Mouse (Mus musculus): ENCODE measurements around the gene Rnps1. TPM values are rescaled to one million over a fixed set of nuclear protein-coding genes. Genes with fewer than 3 reads are reported as not detected.

Rnps1 gene
- polyA plus RNA-seq, 1 experiment from 2014 or later: 389 TPM

GRCm38 (mm10) chr17:24461580-24461979, 47.2 kb downstream of the Rnps1 start:
- ATAC-seq: no peak
- no peak overlapping the region for H3K9ac ChIP-seq (replicated peaks; ENCODE audit: low read depth, low read length)
- H3K27ac ChIP-seq (ENCODE audit: low read length): no peak overlapping the region
- no peak overlapping the region for H3K4me3 ChIP-seq (replicated peaks; ENCODE audit: low read length)
- WGBS: 60% methylated on average over 2 of the region's 2 CpGs
- no peaks in the 10 kb centered on the region for H3K36me3 ChIP-seq (ENCODE audit: control insufficient read depth, insufficient read depth)
- H3K9me3 ChIP-seq (ENCODE audit: control insufficient read depth, low read length): no peaks in the 10 kb centered on the region
- no peaks in the 10 kb centered on the region for H3K4me1 ChIP-seq (replicated peaks; ENCODE audit: control insufficient read depth, insufficient read depth, low read length)
- no peak overlapping the region for H3K4me2 ChIP-seq (ENCODE audit: low read length)
- H3K27me3 ChIP-seq (replicated peaks; ENCODE audit: control insufficient read depth, insufficient read depth, low read length): no peaks in the 10 kb centered on the region

GRCm38 (mm10) chr17:24462932-24463331, 48.6 kb downstream of the Rnps1 start:
- no peaks in the 10 kb centered on the region for H3K4me1 ChIP-seq (replicated peaks; ENCODE audit: control insufficient read depth, insufficient read depth, low read length)
- H3K27ac ChIP-seq (ENCODE audit: low read length): no peak overlapping the region
- H3K4me3 ChIP-seq (replicated peaks; ENCODE audit: low read length): no peak overlapping the region
- no peaks in the 10 kb centered on the region for H3K9me3 ChIP-seq (ENCODE audit: control insufficient read depth, low read length)
- no peaks in the 10 kb centered on the region for H3K27me3 ChIP-seq (replicated peaks; ENCODE audit: control insufficient read depth, insufficient read depth, low read length)
- no peak overlapping the region for H3K4me2 ChIP-seq (ENCODE audit: low read length)
- WGBS: 92% methylated on average over 1 of the region's 1 CpGs
- no peaks in the 10 kb centered on the region for H3K36me3 ChIP-seq (ENCODE audit: control insufficient read depth, insufficient read depth)
- no peak overlapping the region for H3K9ac ChIP-seq (replicated peaks; ENCODE audit: low read depth, low read length)
- no peak for ATAC-seq

- no peak for ATAC-seq
- no peak overlapping the region for H3K27ac ChIP-seq (ENCODE audit: low read length)
- H3K4me3 ChIP-seq (replicated peaks; ENCODE audit: low read length): no peak overlapping the region
- H3K36me3 ChIP-seq (ENCODE audit: control insufficient read depth, insufficient read depth): no peaks in the 10 kb centered on the region
- no peaks in the 10 kb centered on the region for H3K27me3 ChIP-seq (replicated peaks; ENCODE audit: control insufficient read depth, insufficient read depth, low read length)
- no peak overlapping the region for H3K4me2 ChIP-seq (ENCODE audit: low read length)
- WGBS: 56% methylated on average over 6 of the region's 6 CpGs
- no peaks in the 10 kb centered on the region for H3K9me3 ChIP-seq (ENCODE audit: control insufficient read depth, low read length)
- H3K4me1 ChIP-seq (replicated peaks; ENCODE audit: control insufficient read depth, insufficient read depth, low read length): no peaks in the 10 kb centered on the region
- no peak overlapping the region for H3K9ac ChIP-seq (replicated peaks; ENCODE audit: low read depth, low read length)
Observed at GRCm38 (mm10) chr17:24463374-24464133, 49.2 kb downstream of the Rnps1 start.

DNA sequence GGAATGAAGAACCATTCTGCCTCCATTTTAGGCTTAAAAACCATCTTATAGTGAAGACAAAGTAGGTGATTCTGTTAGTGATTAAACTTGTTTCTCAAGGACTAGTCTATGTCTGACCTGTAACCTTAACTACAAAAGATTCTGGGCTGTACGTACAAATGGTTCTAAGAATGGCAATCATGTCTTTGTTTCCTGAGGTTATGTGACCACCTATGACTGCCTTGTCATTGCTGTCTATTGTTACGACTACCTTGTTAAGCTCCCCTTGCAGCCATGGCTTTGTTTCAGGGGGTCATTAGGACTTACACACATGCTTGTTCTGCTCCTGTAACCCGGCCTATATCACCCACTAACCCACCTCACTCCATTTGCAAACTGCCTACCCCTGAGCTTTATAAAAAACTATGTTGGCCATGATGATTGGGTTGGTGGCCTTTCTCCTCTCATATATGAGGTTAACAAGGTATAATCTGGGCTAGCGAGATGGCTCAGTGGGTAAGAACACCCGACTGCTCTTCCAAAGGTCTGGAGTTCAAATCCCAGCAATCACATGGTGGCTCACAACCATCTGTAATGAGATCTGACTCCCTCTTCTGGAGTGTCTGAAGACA, 54.4 kb downstream of the Rnps1 start:
- Histone ChIP-seq H3K4me2 (ENCODE audit: low read length) (no peak overlapping the region), H3K4me1 (replicated peaks; ENCODE audit: control insufficient read depth, insufficient read depth, low read length) (peaks cover 25% of the 10 kb centered on the region), H3K27ac (ENCODE audit: low read length) (no peak overlapping the region), H3K4me3 (replicated peaks; ENCODE audit: low read length) (no peak overlapping the region), H3K36me3 (ENCODE audit: control insufficient read depth, insufficient read depth) (no peaks in the 10 kb centered on the region), H3K9ac (replicated peaks; ENCODE audit: low read depth, low read length) (no peak overlapping the region), H3K9me3 (ENCODE audit: control insufficient read depth, low read length) (no peaks in the 10 kb centered on the region), H3K27me3 (replicated peaks; ENCODE audit: control insufficient read depth, insufficient read depth, low read length) (no peaks in the 10 kb centered on the region)
- no peak for ATAC-seq
- WGBS: 93% methylated on average over 5 of the region's 5 CpGs

GRCm38 (mm10) chr17:24469336-24469909, 55.1 kb downstream of the Rnps1 start:
- Histone ChIP-seq H3K4me1 (replicated peaks; ENCODE audit: control insufficient read depth, insufficient read depth, low read length) (peaks cover 25% of the 10 kb centered on the region), H3K27ac (ENCODE audit: low read length) (peak overlapping the region; percentile 86), H3K9me3 (ENCODE audit: control insufficient read depth, low read length) (no peaks in the 10 kb centered on the region), H3K27me3 (replicated peaks; ENCODE audit: control insufficient read depth, insufficient read depth, low read length) (no peaks in the 10 kb centered on the region), H3K4me3 (replicated peaks; ENCODE audit: low read length) (peak overlapping the region; percentile 76), H3K9ac (replicated peaks; ENCODE audit: low read depth, low read length) (peak overlapping the region; percentile 68), H3K36me3 (ENCODE audit: control insufficient read depth, insufficient read depth) (no peaks in the 10 kb centered on the region), H3K4me2 (ENCODE audit: low read length) (peak overlapping the region; percentile 78)
- WGBS: 15% methylated on average over 7 of the region's 7 CpGs
- ATAC-seq: no peak

DNA sequence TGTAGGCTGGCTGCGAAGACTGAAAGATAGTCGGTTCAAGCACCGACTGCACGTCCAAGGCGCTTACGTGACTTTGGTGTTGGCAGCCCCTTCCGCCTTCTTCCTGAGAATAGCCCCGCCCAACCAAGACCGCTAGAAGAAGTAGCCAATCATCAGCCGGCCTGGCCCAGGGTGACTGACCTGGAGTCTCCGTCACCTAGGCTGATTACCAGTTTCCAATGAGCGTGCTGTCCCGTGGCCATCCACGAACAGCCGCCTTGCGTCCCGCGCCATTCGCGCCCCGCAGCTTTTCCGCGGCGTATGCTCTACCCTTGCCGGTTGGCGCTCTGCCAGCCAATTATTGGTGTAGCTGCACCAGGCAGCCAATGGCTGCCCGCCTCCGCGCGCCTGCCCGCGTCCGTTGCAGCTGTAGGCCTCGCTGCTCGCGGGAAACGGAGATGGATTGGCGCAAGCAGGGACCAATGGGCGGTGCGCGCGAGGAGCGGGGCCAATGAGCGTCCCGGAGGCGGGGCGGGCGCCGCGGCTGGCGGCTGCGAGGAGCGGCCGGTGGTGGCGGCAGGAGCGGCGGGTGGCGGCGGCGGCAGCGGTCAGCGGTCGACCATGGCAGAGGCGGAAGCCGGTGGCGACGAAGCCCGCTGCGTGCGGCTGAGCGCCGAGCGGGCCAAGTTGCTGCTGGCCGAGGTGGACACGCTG, 55.7 kb downstream of the Rnps1 start, which contains the start of the genes E4f1 and Pgp:
E4f1 (minus strand) TSS at position 404 of the 693 bp plus-strand sequence.
Pgp (plus strand) TSS at position 483 of the 693 bp plus-strand sequence.
- Histone ChIP-seq H3K27ac (ENCODE audit: low read length) (peak within 1 kb of the TSS; percentile 86), H3K9ac (replicated peaks; ENCODE audit: low read depth, low read length) (peak within 1 kb of the TSS; percentile 74), H3K4me3 (replicated peaks; ENCODE audit: low read length) (peak within 1 kb of the TSS; percentile 76), H3K4me2 (ENCODE audit: low read length) (peak within 1 kb of the TSS; percentile 97), H3K4me1 (replicated peaks; ENCODE audit: control insufficient read depth, insufficient read depth, low read length) (peaks cover 25% of the 10 kb centered on the region), H3K9me3 (ENCODE audit: control insufficient read depth, low read length) (no peaks in the 10 kb centered on the region), H3K27me3 (replicated peaks; ENCODE audit: control insufficient read depth, insufficient read depth, low read length) (no peaks in the 10 kb centered on the region), H3K36me3 (ENCODE audit: control insufficient read depth, insufficient read depth) (no peaks in the 10 kb centered on the region)
- peak; percentile 99 for ATAC-seq
- WGBS: under 1% methylated on average over 73 of the region's 75 CpGs

DNA sequence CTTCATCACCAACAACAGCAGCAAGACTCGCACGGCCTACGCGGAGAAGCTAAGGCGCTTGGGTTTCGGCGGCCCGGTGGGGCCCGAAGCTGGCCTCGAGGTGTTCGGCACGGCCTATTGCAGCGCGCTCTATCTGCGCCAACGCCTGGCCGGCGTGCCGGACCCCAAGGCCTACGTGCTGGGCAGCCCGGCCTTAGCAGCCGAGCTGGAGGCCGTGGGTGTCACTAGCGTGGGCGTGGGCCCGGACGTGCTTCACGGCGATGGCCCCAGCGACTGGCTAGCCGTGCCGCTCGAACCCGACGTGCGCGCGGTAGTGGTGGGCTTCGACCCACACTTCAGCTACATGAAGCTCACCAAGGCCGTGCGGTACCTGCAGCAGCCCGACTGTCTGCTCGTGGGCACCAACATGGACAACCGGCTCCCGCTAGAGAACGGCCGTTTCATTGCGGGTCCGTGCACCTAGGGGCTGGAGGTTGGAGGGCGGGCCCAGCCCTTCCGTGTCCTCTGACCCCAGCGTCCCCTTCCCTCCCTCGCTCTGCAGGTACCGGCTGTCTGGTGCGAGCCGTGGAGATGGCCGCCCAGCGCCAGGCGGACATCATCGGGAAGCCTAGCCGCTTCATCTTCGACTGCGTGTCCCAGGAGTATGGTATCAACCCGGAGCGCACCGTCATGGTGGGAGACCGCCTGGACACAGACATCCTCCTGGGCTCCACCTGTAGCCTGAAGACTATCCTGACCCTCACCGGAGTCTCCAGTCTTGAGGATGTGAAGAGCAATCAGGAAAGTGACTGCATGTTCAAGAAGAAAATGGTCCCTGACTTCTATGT, 56.5 kb downstream of the Rnps1 start:
- peak overlapping the region; percentile 74 for H3K9ac ChIP-seq (replicated peaks; ENCODE audit: low read depth, low read length)
- under 1% methylated on average over 65 of the region's 68 CpGs for WGBS
- peak; percentile 14 for ATAC-seq

DNA sequence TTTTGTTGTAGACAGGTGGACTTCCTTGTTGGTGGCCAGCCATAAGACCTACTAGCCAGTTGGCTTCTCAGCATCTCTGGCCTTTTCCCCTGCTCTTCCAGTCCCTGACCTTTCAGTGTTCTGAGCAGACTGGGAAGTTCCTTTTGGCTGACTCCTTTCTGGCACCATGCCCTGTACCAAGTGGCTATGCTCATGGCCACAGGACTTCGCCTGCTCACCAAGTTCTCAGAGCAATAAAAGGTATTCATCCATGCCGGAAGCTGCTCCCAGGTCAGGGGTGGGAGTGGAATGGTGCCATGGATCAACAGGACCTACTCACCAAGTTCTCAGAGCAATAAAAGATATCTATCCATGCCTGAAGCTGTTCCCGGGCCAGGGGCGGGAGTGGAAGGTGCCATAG, 58.1 kb downstream of the Rnps1 start:
- Histone ChIP-seq H3K27ac (ENCODE audit: low read length) (no peak overlapping the region), H3K9ac (replicated peaks; ENCODE audit: low read depth, low read length) (no peak overlapping the region; the same call in 1 of the 2 replicates), H3K4me2 (ENCODE audit: low read length) (peak overlapping the region; percentile 97; the same call in 1 of the 2 replicates), H3K36me3 (ENCODE audit: control insufficient read depth, insufficient read depth) (peaks cover 9% of the 10 kb centered on the region), H3K4me3 (replicated peaks; ENCODE audit: low read length) (no peak overlapping the region), H3K9me3 (ENCODE audit: control insufficient read depth, low read length) (no peaks in the 10 kb centered on the region), H3K4me1 (replicated peaks; ENCODE audit: control insufficient read depth, insufficient read depth, low read length) (peaks cover 26% of the 10 kb centered on the region), H3K27me3 (replicated peaks; ENCODE audit: control insufficient read depth, insufficient read depth, low read length) (no peaks in the 10 kb centered on the region)
- 81% methylated on average over 4 of the region's 4 CpGs for WGBS
- no peak for ATAC-seq

More for the DNA sequence above, 56.5 kb downstream of the Rnps1 start:
- H3K27me3 ChIP-seq (replicated peaks; ENCODE audit: control insufficient read depth, insufficient read depth, low read length): no peaks in the 10 kb centered on the region
- no peaks in the 10 kb centered on the region for H3K9me3 ChIP-seq (ENCODE audit: control insufficient read depth, low read length)
- peak overlapping the region; percentile 41 for H3K27ac ChIP-seq (ENCODE audit: low read length)
- H3K36me3 ChIP-seq (ENCODE audit: control insufficient read depth, insufficient read depth): peaks cover 5% of the 10 kb centered on the region
- H3K4me2 ChIP-seq (ENCODE audit: low read length): peak overlapping the region; percentile 97
- peaks cover 25% of the 10 kb centered on the region for H3K4me1 ChIP-seq (replicated peaks; ENCODE audit: control insufficient read depth, insufficient read depth, low read length)
- peak overlapping the region; percentile 76 for H3K4me3 ChIP-seq (replicated peaks; ENCODE audit: low read length)

All from forebrain, embryonic 16.5 days (tissue).